Mouse (Mus musculus): Measurements from ENCODE around the gene Prlh. TPM values are rescaled to one million over a fixed set of nuclear protein-coding genes. Genes with fewer than 3 reads are reported as not detected.

Gene Prlh
- total RNA-seq, 2 experiments from 2014 or later = not detected

DNA sequence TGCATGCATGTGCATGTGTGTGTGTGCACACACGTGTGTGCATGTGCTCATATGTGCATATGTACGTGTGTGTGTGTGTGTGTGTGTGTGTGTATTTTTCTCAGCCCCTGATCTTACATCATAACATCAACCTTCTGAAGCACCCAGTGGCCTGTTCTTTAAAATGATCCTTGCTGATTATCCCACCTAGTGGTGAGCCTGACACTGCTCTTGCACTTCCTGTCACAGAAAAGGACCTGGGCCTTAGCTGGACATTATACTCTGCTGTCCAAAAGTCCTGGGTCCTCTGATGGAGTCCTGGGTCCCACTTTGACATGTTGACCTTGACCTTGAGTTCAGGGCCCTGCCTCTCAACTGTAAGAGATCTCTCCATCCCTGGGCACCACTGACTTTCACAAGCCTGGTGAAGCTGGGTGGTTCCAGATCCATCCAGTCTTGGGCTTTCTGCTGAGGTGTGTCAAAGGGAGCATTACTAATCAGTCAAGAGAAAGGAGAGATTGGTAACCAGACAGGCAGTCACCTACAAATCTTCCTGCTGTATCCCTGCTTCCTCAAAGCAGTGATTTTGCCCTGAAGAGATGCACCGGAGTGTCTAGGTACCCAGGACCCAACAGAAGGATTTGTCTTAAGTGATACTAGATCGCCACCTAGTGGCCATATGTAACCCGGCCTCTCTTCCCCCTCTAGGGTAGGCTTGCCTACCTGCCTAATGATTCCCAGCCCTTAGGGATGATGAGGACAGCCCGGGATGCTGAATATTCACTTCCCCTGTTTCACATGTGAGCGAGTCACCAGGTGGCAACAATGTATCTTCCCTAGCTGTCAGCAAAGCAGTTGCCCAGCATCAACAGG is 3.6 kb downstream of the Prlh start:
- intact Hi-C loops (cut with DNase I) = loop anchor here (1.0 to 10.0 kb wide), 6 partner anchors 28 to 902 kb away; no protein-coding TSS in a partner anchor
- TF ChIP-seq CTCF (IDR thresholded peaks at IDR 0.05) = peak; percentile 81
- DNase-seq (ENCODE audit: extremely low spot score in 1 of 2, low spot score in 2 of 2) = peak; percentile 52 to 64
- H3K4me3 ChIP-seq = no peak overlapping the region
- no peak overlapping the region for H3K27ac ChIP-seq

DNA sequence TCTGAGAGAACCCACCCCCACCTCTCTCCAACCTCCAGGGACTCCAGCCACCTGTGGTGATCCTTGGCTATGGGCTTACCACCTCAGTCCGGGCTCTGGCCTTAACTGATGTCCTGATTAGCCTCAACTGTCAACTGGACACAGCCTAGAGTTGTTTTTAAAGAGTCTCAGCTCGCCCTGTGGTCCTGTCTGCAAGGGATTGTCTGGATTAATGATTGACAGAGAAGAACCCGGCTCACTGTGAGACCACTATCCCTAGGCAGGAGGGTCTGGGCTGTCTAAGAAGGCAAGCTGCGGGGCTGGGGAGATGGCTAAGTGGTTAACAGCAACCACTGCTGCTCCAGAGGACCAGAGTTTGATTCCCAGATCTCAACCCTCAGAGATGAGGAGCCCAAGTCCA is 9.6 kb downstream of the Prlh start:
- no peak overlapping the region for H3K27ac ChIP-seq
- no peak for TF ChIP-seq CTCF (IDR thresholded peaks at IDR 0.05)
- intact Hi-C loops (cut with DNase I) = no loop called here
- DNase-seq (ENCODE audit: extremely low spot score in 1 of 2, low spot score in 2 of 2) = no peak
- no peak overlapping the region for H3K4me3 ChIP-seq

DNA sequence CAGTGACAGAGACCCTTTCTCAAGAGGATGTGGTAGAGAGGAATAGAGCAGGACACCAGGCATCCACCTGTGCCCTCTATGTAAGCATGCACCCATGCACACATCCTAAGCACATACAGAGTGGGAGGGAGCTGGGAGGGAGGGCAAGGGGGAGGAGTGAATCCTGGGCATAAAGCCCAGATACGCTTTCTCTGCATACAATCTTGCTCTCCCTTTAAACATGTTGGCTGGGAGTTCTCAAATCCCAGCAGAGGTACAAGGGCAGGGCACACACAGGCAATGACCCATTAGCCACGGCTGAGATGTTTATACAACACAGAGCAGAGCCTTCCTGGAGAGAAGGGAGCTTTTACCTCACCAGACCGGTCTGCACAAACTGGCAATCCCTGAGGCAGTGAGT is 10.1 kb downstream of the Prlh start:
- no peak for DNase-seq (ENCODE audit: extremely low spot score in 1 of 2, low spot score in 2 of 2)
- Histone ChIP-seq H3K4me3 (no peak overlapping the region), H3K27ac (no peak overlapping the region)
- intact Hi-C loops (cut with DNase I) = no loop called here
- no peak for TF ChIP-seq CTCF (IDR thresholded peaks at IDR 0.05)

GRCm38 (mm10) chr1:90967583-90967982 is 14.7 kb downstream of the Prlh start:
- H3K27ac ChIP-seq = no peak overlapping the region
- TF ChIP-seq CTCF (IDR thresholded peaks at IDR 0.05) = no peak
- H3K4me3 ChIP-seq = no peak overlapping the region
- DNase-seq (ENCODE audit: extremely low spot score in 1 of 2, low spot score in 2 of 2) = no peak
- intact Hi-C loops (cut with DNase I) = no loop called here

DNA sequence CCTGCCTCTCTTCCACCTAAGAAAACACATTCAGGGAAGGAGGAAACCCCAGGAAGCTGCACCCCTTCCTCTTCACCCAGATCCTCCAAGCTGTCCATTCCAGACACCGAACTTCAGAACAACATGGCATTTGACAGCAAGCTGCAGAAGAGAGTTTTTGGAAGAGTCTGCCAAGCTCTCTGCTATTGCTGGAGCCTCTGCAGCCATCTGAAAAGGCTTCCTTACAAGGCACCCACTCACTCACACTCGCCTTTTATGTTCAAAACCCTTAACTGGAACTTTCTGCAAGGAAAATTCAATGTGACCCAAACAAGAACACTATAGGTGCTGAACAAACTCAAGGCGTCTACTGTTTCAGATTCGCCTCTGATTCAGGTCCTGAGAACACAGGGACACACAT is 15.7 kb downstream of the Prlh start:
- Histone ChIP-seq H3K27ac (no peak overlapping the region), H3K4me3 (no peak overlapping the region)
- no peak for TF ChIP-seq CTCF (IDR thresholded peaks at IDR 0.05)
- intact Hi-C loops (cut with DNase I) = no loop called here
- no peak for DNase-seq (ENCODE audit: extremely low spot score in 1 of 2, low spot score in 2 of 2)

GRCm38 (mm10) chr1:90969347-90969784 is 16.5 kb downstream of the Prlh start, which contains the start of gene Rab17:
TSS of gene Rab17 (minus strand) at chr1:90969661.
- Histone ChIP-seq H3K27ac (no peak within 1 kb of the TSS), H3K4me3 (no peak within 1 kb of the TSS)
- TF ChIP-seq CTCF (IDR thresholded peaks at IDR 0.05) = no peak
- intact Hi-C loops (cut with DNase I) = no loop called here
- no peak for DNase-seq (ENCODE audit: extremely low spot score in 1 of 2, low spot score in 2 of 2)

GRCm38 (mm10) chr1:90969881-90970390 is 17.0 kb downstream of the Prlh start:
- DNase-seq (ENCODE audit: extremely low spot score in 1 of 2, low spot score in 2 of 2) = no peak
- intact Hi-C loops (cut with DNase I) = loop anchor here (5.0 to 10.0 kb wide), 2 partner anchors 67 to 245 kb away; no protein-coding TSS in a partner anchor
- no peak overlapping the region for H3K27ac ChIP-seq
- no peak for TF ChIP-seq CTCF (IDR thresholded peaks at IDR 0.05)
- no peak overlapping the region for H3K4me3 ChIP-seq

DNA sequence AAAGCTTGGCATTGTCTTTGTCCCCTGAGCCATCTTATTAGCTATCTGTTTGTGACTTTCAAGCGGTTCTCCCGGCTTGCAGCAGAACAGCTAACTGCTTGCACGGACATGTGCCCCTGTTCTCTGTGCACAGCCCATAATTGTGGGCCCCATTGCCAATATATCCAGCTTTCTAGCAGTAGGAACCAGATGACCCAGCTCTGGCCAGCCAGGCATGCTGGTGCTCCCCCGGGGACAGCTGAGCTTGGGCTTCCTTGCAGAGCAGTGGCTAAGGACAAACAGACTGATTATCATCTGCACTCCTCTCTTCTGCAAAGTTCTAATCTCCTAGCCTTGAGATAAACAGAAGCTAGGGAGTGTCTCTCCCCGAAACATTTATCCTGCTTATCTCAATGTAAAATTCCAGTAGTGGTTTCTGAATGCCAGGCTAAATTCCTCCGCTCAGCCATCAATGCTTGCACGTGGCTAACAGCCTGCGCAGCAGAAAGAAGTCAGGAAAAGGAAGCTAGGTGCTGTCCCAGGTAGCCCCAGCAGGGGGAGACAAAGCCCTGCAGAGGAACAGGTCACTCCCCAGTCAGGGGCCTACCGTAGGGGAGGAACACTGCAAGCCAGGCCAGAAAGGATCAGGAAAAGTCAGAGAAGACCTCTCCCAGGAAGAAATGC is 20.1 kb downstream of the Prlh start:
- intact Hi-C loops (cut with DNase I) = loop anchor here (1.0 to 10.0 kb wide), 4 partner anchors 64 to 266 kb away; no protein-coding TSS in a partner anchor
- Histone ChIP-seq H3K27ac (no peak overlapping the region), H3K4me3 (no peak overlapping the region)
- peak; percentile 90 to 98 for DNase-seq (ENCODE audit: extremely low spot score in 1 of 2, low spot score in 2 of 2)
- no peak; the same call in none of the 2 replicates for TF ChIP-seq CTCF (IDR thresholded peaks at IDR 0.05)

DNA sequence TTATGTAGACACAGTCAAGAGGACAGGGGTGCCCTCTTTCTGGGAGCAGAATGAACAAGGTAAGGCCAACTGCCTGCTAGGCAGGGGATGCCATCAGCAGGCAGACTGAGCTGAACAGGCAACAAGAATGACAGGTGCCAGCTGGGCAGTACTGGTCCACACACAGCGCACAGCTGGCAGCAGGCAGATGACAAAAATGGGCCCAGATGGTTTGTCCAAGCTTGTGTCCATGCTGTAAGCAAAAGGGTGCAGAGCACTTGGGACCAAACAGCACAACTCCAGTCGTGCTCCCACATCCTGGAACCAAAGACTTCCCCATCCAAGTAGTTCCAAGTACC is 20.6 kb downstream of the Prlh start:
- no peak for TF ChIP-seq CTCF (IDR thresholded peaks at IDR 0.05)
- H3K4me3 ChIP-seq = no peak overlapping the region
- DNase-seq (ENCODE audit: extremely low spot score in 1 of 2, low spot score in 2 of 2) = no peak
- intact Hi-C loops (cut with DNase I) = loop anchor here (1.0 to 10.0 kb wide), 4 partner anchors 64 to 265 kb away; no protein-coding TSS in a partner anchor
- H3K27ac ChIP-seq = no peak overlapping the region

- intact Hi-C loops (cut with DNase I) = loop anchor here (2.0 to 10.0 kb wide), 4 partner anchors 48 to 240 kb away; no protein-coding TSS in a partner anchor
- Histone ChIP-seq H3K4me3 (no peak overlapping the region), H3K27ac (peak overlapping the region; percentile 45)
- DNase-seq (ENCODE audit: extremely low spot score in 1 of 2, low spot score in 2 of 2) = peak; percentile 59 to 67
- TF ChIP-seq CTCF (IDR thresholded peaks at IDR 0.05) = no peak
Observed at GRCm38 (mm10) chr1:90974906-90975649, 22.2 kb downstream of the Prlh start.

- H3K27ac ChIP-seq = peak overlapping the region; percentile 45
- intact Hi-C loops (cut with DNase I) = loop anchor here (2.0 to 10.0 kb wide), 3 partner anchors 47 to 239 kb away; no protein-coding TSS in a partner anchor
- no peak for DNase-seq (ENCODE audit: extremely low spot score in 1 of 2, low spot score in 2 of 2)
- no peak overlapping the region for H3K4me3 ChIP-seq
- no peak for TF ChIP-seq CTCF (IDR thresholded peaks at IDR 0.05)
Observed at GRCm38 (mm10) chr1:90975960-90976359, 23.1 kb downstream of the Prlh start.
